Mouse (Mus musculus) right cerebral cortex, postnatal 36 days (tissue): ENCODE measurements around the gene Polq.
A peak's percentile ranks its signal among the peaks of the same experiment; 100 is the strongest.

ENCODE experiments used
- DNase-seq, 2 experiments: peaks; one replicate each; pipeline ENCODE4 v3.0.0; 2022; ENCODE audit warnings: low spot score in 2 of 2, mixed read lengths in 1 of 2

Polq gene

GRCm38 (mm10) chr16:37011061-37011921, at the start of gene Polq:
Gene Polq, plus strand, starts transcription at chr16:37011786.
- DNase-seq, result peak; percentile 86 to 87

GRCm38 (mm10) chr16:36963415-36963814, 48.2 kb upstream of the Polq start:
- DNase-seq, result no peak

GRCm38 (mm10) chr16:36979127-36979526, 32.5 kb upstream of the Polq start:
- DNase-seq, result no peak

- no peak for DNase-seq
Measured at GRCm38 (mm10) chr16:36983796-36984195, 27.8 kb upstream of the Polq start.

GRCm38 (mm10) chr16:36985636-36986042, 25.9 kb upstream of the Polq start:
- no peak for DNase-seq

- DNase-seq, result no peak
Measured at GRCm38 (mm10) chr16:36987399-36987798, 24.2 kb upstream of the Polq start.

- no peak for DNase-seq
Measured at GRCm38 (mm10) chr16:36988066-36988465, 23.5 kb upstream of the Polq start.

- no peak for DNase-seq
Measured at GRCm38 (mm10) chr16:36989493-36989892, 22.1 kb upstream of the Polq start.

GRCm38 (mm10) chr16:36989999-36990625, 21.5 kb upstream of the Polq start, which contains the start of gene Fbxo40:
Gene Fbxo40, minus strand, starts transcription at chr16:36990467.
- DNase-seq, result no peak

- no peak for DNase-seq
Measured at GRCm38 (mm10) chr16:36997650-36998049, 13.9 kb upstream of the Polq start.

GRCm38 (mm10) chr16:36999366-36999972, 12.1 kb upstream of the Polq start:
- DNase-seq, result no peak

- DNase-seq, result no peak
Measured at GRCm38 (mm10) chr16:37009262-37009661, 2.3 kb upstream of the Polq start.

GRCm38 (mm10) chr16:37010370-37010769, 1.2 kb upstream of the Polq start:
- DNase-seq, result no peak

- DNase-seq, result no peak
Measured at GRCm38 (mm10) chr16:37011922-37012289, 320 bp downstream of the Polq start.

GRCm38 (mm10) chr16:37012336-37012735, 750 bp downstream of the Polq start:
- no peak for DNase-seq

- DNase-seq, result no peak
Measured at GRCm38 (mm10) chr16:37027581-37027980, 16.0 kb downstream of the Polq start.

- no peak for DNase-seq
Measured at GRCm38 (mm10) chr16:37031996-37032395, 20.4 kb downstream of the Polq start.

GRCm38 (mm10) chr16:37034751-37035150, 23.2 kb downstream of the Polq start:
- DNase-seq, result no peak

- peak in 1 of 2 experiments; percentile 32 for DNase-seq
Measured at GRCm38 (mm10) chr16:37059631-37060030, 48.0 kb downstream of the Polq start.

- DNase-seq, result no peak
Measured at GRCm38 (mm10) chr16:37061261-37061660, 49.7 kb downstream of the Polq start.

GRCm38 (mm10) chr16:37072354-37072753, 60.8 kb downstream of the Polq start:
- no peak for DNase-seq

GRCm38 (mm10) chr16:37089648-37090047, 78.1 kb downstream of the Polq start:
- DNase-seq, result no peak
